Mouse (Mus musculus) ES-E14 (cell line): ENCODE measurements around the gene Hist1h4b.

Source experiments
- CHD2 ChIP-seq: IDR thresholded peaks from 2 replicates; pipeline ENCODE4 v1.6.1; 2014; ENCODE audit warnings: mild to moderate bottlenecking, low read depth, low read length, inconsistent platforms
- HCFC1 ChIP-seq: IDR thresholded peaks from 2 replicates; pipeline ENCODE4 v1.6.1; 2012; ENCODE audit warnings: low read length, inconsistent platforms, borderline replicate concordance; ENCODE audit not compliant: insufficient read depth
- MAFK ChIP-seq: IDR thresholded peaks from 2 replicates; pipeline ENCODE4 v1.6.1; 2014; ENCODE audit warnings: mild to moderate bottlenecking, low read depth, low read length, inconsistent platforms; ENCODE audit not compliant: insufficient read depth
- ZC3H11A ChIP-seq: IDR thresholded peaks from 2 replicates; pipeline ENCODE4 v1.6.1; 2012; ENCODE audit warnings: low read depth, mild to moderate bottlenecking, inconsistent platforms, low read length, borderline replicate concordance
- ZNF384 ChIP-seq: IDR thresholded peaks from 2 replicates; pipeline ENCODE4 v1.6.1; 2012; ENCODE audit warnings: low read depth, low read length, inconsistent platforms

DNA sequence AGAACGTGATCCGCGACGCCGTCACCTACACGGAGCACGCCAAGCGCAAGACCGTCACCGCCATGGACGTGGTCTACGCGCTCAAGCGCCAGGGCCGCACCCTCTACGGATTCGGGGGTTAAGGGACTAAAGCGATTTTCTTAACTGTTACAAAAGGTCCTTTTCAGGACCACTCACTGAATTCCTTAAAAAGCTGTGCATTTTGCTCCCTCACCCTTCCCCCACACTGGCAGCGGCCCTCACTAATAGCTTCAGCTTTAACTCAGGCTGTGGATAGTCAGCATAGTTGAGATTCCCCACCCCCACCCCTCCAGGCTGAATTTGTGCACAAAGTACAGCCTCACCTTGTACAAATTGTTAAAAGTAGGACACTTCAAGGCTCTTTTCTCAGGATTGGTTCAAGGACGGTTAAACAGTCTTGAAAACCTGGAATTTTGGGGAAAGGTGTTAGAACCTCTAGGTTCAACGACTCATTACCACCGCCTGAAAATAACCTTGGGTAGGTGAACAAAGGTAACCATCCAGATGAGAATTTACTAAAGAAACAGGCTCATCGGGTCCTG lies 479 bp downstream of the Hist1h4b start:
- TF ChIP-seq ZC3H11A (no peak), HCFC1 (peak; percentile 71; the same call in 1 of the 2 replicates), CHD2 (peak; percentile 69; the same call in 1 of the 2 replicates), ZNF384 (no peak), MAFK (no peak)
